Mouse (Mus musculus): ENCODE results near the gene Phf3. TPM values are rescaled to one million over a fixed set of nuclear protein-coding genes. Genes with fewer than 3 reads are reported as not detected.
"Not testable (repeated sequence)": the region's sequence is repeated elsewhere in the genome, so short reads cannot be mapped to it uniquely, and the experiment has no call there.

Gene Phf3
- polyA plus RNA-seq, 1 experiment from 2014 or later: 13.4 TPM

- Histone ChIP-seq H3K36me3 (no peaks in the 10 kb centered on the region), H3K4me3 (replicated peaks) (no peak overlapping the region), H3K9ac (no peak overlapping the region), H3K4me2 (no peak overlapping the region), H3K27me3 (no peaks in the 10 kb centered on the region), H3K4me1 (replicated peaks) (no peaks in the 10 kb centered on the region), H3K27ac (no peak overlapping the region), H3K9me3 (replicated peaks) (no peaks in the 10 kb centered on the region)
- no peak for ATAC-seq (ENCODE audit: low read depth)
- no peak for DNase-seq
- WGBS (ENCODE audit: insufficient replicate concordance): 58% methylated on average over 1 of the region's 1 CpGs
These were observed 84.0 kb downstream of the Phf3 start for GRCm38 (mm10) chr1:30789689-30790088.

GRCm38 (mm10) chr1:30789001-30789400, 84.7 kb downstream of the Phf3 start:
- no peaks in the 10 kb centered on the region for H3K36me3 ChIP-seq

GRCm38 (mm10) chr1:30786583-30786982, 87.1 kb downstream of the Phf3 start:
- Histone ChIP-seq H3K4me3 (replicated peaks) (no peak overlapping the region), H3K4me1 (replicated peaks) (no peaks in the 10 kb centered on the region), H3K9ac (no peak overlapping the region), H3K27ac (no peak overlapping the region), H3K9me3 (replicated peaks) (no peaks in the 10 kb centered on the region), H3K4me2 (no peak overlapping the region), H3K27me3 (no peaks in the 10 kb centered on the region), H3K36me3 (no peaks in the 10 kb centered on the region)
- DNase-seq (no peak), ATAC-seq (ENCODE audit: low read depth) (no peak)
- WGBS (ENCODE audit: insufficient replicate concordance): 70% methylated on average over 9 of the region's 9 CpGs

More at GRCm38 (mm10) chr1:30789001-30789400, 84.7 kb downstream of the Phf3 start:
- Histone ChIP-seq H3K27me3 (no peaks in the 10 kb centered on the region), H3K4me3 (replicated peaks) (no peak overlapping the region), H3K27ac (no peak overlapping the region), H3K4me2 (no peak overlapping the region), H3K9ac (no peak overlapping the region), H3K4me1 (replicated peaks) (no peaks in the 10 kb centered on the region), H3K9me3 (replicated peaks) (no peaks in the 10 kb centered on the region)
- DNase-seq (no peak), ATAC-seq (ENCODE audit: low read depth) (no peak)
- WGBS (ENCODE audit: insufficient replicate concordance): 40% methylated on average over 2 of the region's 2 CpGs

GRCm38 (mm10) chr1:30783741-30784140, 90.0 kb downstream of the Phf3 start:
- Histone ChIP-seq H3K9ac (no peak overlapping the region), H3K4me2 (no peak overlapping the region), H3K4me3 (replicated peaks) (no peak overlapping the region), H3K9me3 (replicated peaks) (no peaks in the 10 kb centered on the region), H3K27me3 (no peaks in the 10 kb centered on the region), H3K27ac (no peak overlapping the region), H3K4me1 (replicated peaks) (no peaks in the 10 kb centered on the region), H3K36me3 (no peaks in the 10 kb centered on the region)
- DNase-seq (no peak), ATAC-seq (ENCODE audit: low read depth) (no peak)
- 58% methylated on average over 6 of the region's 6 CpGs for WGBS (ENCODE audit: insufficient replicate concordance)

GRCm38 (mm10) chr1:30780293-30780692, 93.4 kb downstream of the Phf3 start:
- DNase-seq (no peak), ATAC-seq (ENCODE audit: low read depth) (no peak)
- Histone ChIP-seq H3K27ac (no peak overlapping the region), H3K27me3 (no peaks in the 10 kb centered on the region), H3K9me3 (replicated peaks) (no peaks in the 10 kb centered on the region), H3K4me1 (replicated peaks) (no peaks in the 10 kb centered on the region), H3K4me2 (no peak overlapping the region), H3K9ac (no peak overlapping the region), H3K36me3 (no peaks in the 10 kb centered on the region), H3K4me3 (replicated peaks) (no peak overlapping the region)
- 37% methylated on average over 6 of the region's 6 CpGs for WGBS (ENCODE audit: insufficient replicate concordance)

- Histone ChIP-seq H3K4me1 (replicated peaks) (no peaks in the 10 kb centered on the region), H3K27me3 (no peaks in the 10 kb centered on the region)
- no peak for ATAC-seq (ENCODE audit: low read depth)
These were observed 94.2 kb downstream of the Phf3 start for GRCm38 (mm10) chr1:30779562-30779961.

GRCm38 (mm10) chr1:30778374-30779005, 95.2 kb downstream of the Phf3 start:
- Histone ChIP-seq H3K4me1 (replicated peaks) (no peaks in the 10 kb centered on the region), H3K4me3 (replicated peaks) (no peak overlapping the region), H3K27me3 (no peaks in the 10 kb centered on the region), H3K36me3 (no peaks in the 10 kb centered on the region), H3K27ac (no peak overlapping the region), H3K9ac (no peak overlapping the region), H3K4me2 (0 out of 2 replicates have a peak overlapping the region, but pooled peaks have one; percentile 14), H3K9me3 (replicated peaks) (no peaks in the 10 kb centered on the region)
- no peak for DNase-seq
- ATAC-seq (ENCODE audit: low read depth): no peak
- 18% methylated on average over 14 of the region's 14 CpGs for WGBS (ENCODE audit: insufficient replicate concordance)

More at GRCm38 (mm10) chr1:30779562-30779961, 94.2 kb downstream of the Phf3 start:
- Histone ChIP-seq H3K4me3 (replicated peaks) (no peak overlapping the region), H3K9me3 (replicated peaks) (no peaks in the 10 kb centered on the region), H3K9ac (no peak overlapping the region), H3K36me3 (no peaks in the 10 kb centered on the region), H3K27ac (no peak overlapping the region), H3K4me2 (no peak overlapping the region)
- WGBS (ENCODE audit: insufficient replicate concordance): 57% methylated on average over 3 of the region's 3 CpGs
- no peak for DNase-seq

- Histone ChIP-seq H3K36me3 (no peaks in the 10 kb centered on the region), H3K27ac (no peak overlapping the region), H3K9ac (no peak overlapping the region), H3K4me3 (replicated peaks) (no peak overlapping the region), H3K4me2 (no peak overlapping the region), H3K9me3 (replicated peaks) (no peaks in the 10 kb centered on the region), H3K27me3 (no peaks in the 10 kb centered on the region), H3K4me1 (replicated peaks) (no peaks in the 10 kb centered on the region)
- no peak for DNase-seq
- WGBS (ENCODE audit: insufficient replicate concordance): 60% methylated on average over 2 of the region's 2 CpGs
- no peak for ATAC-seq (ENCODE audit: low read depth)
These were observed 97.5 kb downstream of the Phf3 start for GRCm38 (mm10) chr1:30776196-30776595.

GRCm38 (mm10) chr1:30773662-30774061, 100.1 kb downstream of the Phf3 start:
- ATAC-seq (ENCODE audit: low read depth) (no peak), DNase-seq (no peak)
- H3K4me1 ChIP-seq (replicated peaks): no peaks in the 10 kb centered on the region
- no peak overlapping the region for H3K9ac ChIP-seq
- no peak overlapping the region for H3K4me3 ChIP-seq (replicated peaks)
- H3K27ac ChIP-seq: no peak overlapping the region
- 62% methylated on average over 6 of the region's 6 CpGs for WGBS (ENCODE audit: insufficient replicate concordance)
- H3K9me3 ChIP-seq (replicated peaks): no peaks in the 10 kb centered on the region
- H3K4me2 ChIP-seq: no peak overlapping the region
- no peaks in the 10 kb centered on the region for H3K36me3 ChIP-seq
- no peaks in the 10 kb centered on the region for H3K27me3 ChIP-seq

GRCm38 (mm10) chr1:30772851-30773250, 100.9 kb downstream of the Phf3 start:
- WGBS (ENCODE audit: insufficient replicate concordance): 65% methylated on average over 7 of the region's 7 CpGs

GRCm38 (mm10) chr1:30771772-30772171, 101.9 kb downstream of the Phf3 start:
- no peak for DNase-seq
- 56% methylated on average over 6 of the region's 6 CpGs for WGBS (ENCODE audit: insufficient replicate concordance)
- H3K36me3 ChIP-seq: no peaks in the 10 kb centered on the region

More at GRCm38 (mm10) chr1:30772851-30773250, 100.9 kb downstream of the Phf3 start:
- no peak overlapping the region for H3K27ac ChIP-seq
- no peaks in the 10 kb centered on the region for H3K4me1 ChIP-seq (replicated peaks)
- no peaks in the 10 kb centered on the region for H3K36me3 ChIP-seq
- H3K9ac ChIP-seq: no peak overlapping the region
- H3K27me3 ChIP-seq: no peaks in the 10 kb centered on the region
- DNase-seq (no peak), ATAC-seq (ENCODE audit: low read depth) (no peak)
- H3K9me3 ChIP-seq (replicated peaks): no peaks in the 10 kb centered on the region
- no peak overlapping the region for H3K4me3 ChIP-seq (replicated peaks)
- no peak overlapping the region for H3K4me2 ChIP-seq

GRCm38 (mm10) chr1:30770599-30770998, 103.1 kb downstream of the Phf3 start:
- WGBS (ENCODE audit: insufficient replicate concordance): 72% methylated on average over 13 of the region's 16 CpGs
- H3K9me3 ChIP-seq (replicated peaks); H3K36me3 ChIP-seq; ATAC-seq (ENCODE audit: low read depth); H3K4me1 ChIP-seq (replicated peaks); H3K4me3 ChIP-seq (replicated peaks); H3K4me2 ChIP-seq; H3K27me3 ChIP-seq; DNase-seq; H3K27ac ChIP-seq; H3K9ac ChIP-seq: not testable (repeated sequence)

More at GRCm38 (mm10) chr1:30771772-30772171, 101.9 kb downstream of the Phf3 start:
- ATAC-seq (ENCODE audit: low read depth): no peak
- H3K27ac ChIP-seq: no peak overlapping the region
- no peak overlapping the region for H3K9ac ChIP-seq
- no peak overlapping the region for H3K4me3 ChIP-seq (replicated peaks)
- H3K27me3 ChIP-seq: no peaks in the 10 kb centered on the region
- H3K4me1 ChIP-seq (replicated peaks): no peaks in the 10 kb centered on the region
- no peaks in the 10 kb centered on the region for H3K9me3 ChIP-seq (replicated peaks)
- H3K4me2 ChIP-seq: no peak overlapping the region
